Mouse (Mus musculus): Measurements from ENCODE around the gene Lrrc8e.

- TF ChIP-seq CTCF (conservative IDR thresholded peaks at IDR 0.05; ENCODE audit: insufficient read depth, insufficient read length, low read depth, low read length) (no peak), POLR2A (IDR thresholded peaks at IDR 0.05; ENCODE audit: low read depth, low read length) (no peak)
These were observed 12.3 kb upstream of the Lrrc8e start for GRCm38 (mm10) chr8:4214006-4214980.

All from kidney, adult 2 months (tissue).